Mouse (Mus musculus) gonadal fat pad, adult 2 months (tissue): ENCODE data around the gene Tmsb15b2. TPM values are rescaled to one million over a fixed set of nuclear protein-coding genes. Genes with fewer than 3 reads are reported as not detected.

Experiments used
- polyA plus RNA-seq: library from polyadenylated mRNA; depleted of rRNA; stranded (reverse); fragments of >200 nt; gene quantifications from 2 replicates; pipeline ENCODE4 v1.2.3, GENCODE M21; 2012; rRNA removed

Tmsb15b2 gene
- polyA plus RNA-seq, 1 experiment = not detected

Other genes starting within 250 kb of the Tmsb15b2 start
- 176 and 232 TPM in 2 replicates for gene Morf4l2, start 231.8 kb downstream of the Tmsb15b2 start, polyA plus RNA-seq
- gene Glra4, start 195.4 kb downstream of the Tmsb15b2 start, polyA plus RNA-seq = not detected in 2 replicates
- 3.4 and 4.7 TPM in 2 replicates for gene Plp1, start 152.8 kb downstream of the Tmsb15b2 start, polyA plus RNA-seq
- gene Rab9b, start 106.7 kb downstream of the Tmsb15b2 start, polyA plus RNA-seq = 0.08 and 0.27 TPM in 2 replicates
- not detected in 2 replicates for gene H2bfm, start 48.2 kb downstream of the Tmsb15b2 start, polyA plus RNA-seq
- 0.58 and 0.79 TPM in 2 replicates for gene Tmsb15l, start 1.4 kb upstream of the Tmsb15b2 start, polyA plus RNA-seq
- 1.8 and 2.7 TPM in 2 replicates for gene Tmsb15b1, start 1.4 kb upstream of the Tmsb15b2 start, polyA plus RNA-seq
- 1.3 and 2.4 TPM in 2 replicates for gene Zcchc18, start 17.7 kb upstream of the Tmsb15b2 start, polyA plus RNA-seq
- gene Slc25a53, start 62.8 kb upstream of the Tmsb15b2 start, polyA plus RNA-seq = 3.8 and 5.6 TPM in 2 replicates
- gene Fam199x, start 74.1 kb upstream of the Tmsb15b2 start, polyA plus RNA-seq = 1.3 and 1.7 TPM in 2 replicates
- gene Esx1, start 146.6 kb upstream of the Tmsb15b2 start, polyA plus RNA-seq = 0.09 TPM in 1 of 2 replicates, not detected in the other